Mouse (Mus musculus) testis, adult 2 months (tissue): ENCODE results near the gene Invs. TPM values are rescaled to one million over a fixed set of nuclear protein-coding genes. Genes with fewer than 3 reads are reported as not detected.

Experiments used
- H3K27ac ChIP-seq: fragments of 200-500 bp; 2 replicates; pipeline ENCODE4 v1.5.1; 2012; ENCODE audit warnings: low read depth, low read length; ENCODE audit not compliant: control insufficient read depth, insufficient read depth
- H3K27me3 ChIP-seq: fragments of 200-500 bp; 2 replicates; pipeline ENCODE4 v1.6.1; 2012; ENCODE audit warnings: mild to moderate bottlenecking, low read length, moderate library complexity; ENCODE audit not compliant: control insufficient read depth, insufficient read depth
- H3K36me3 ChIP-seq: fragments of 200-500 bp; 2 replicates; pipeline ENCODE4 v1.6.1; 2012; ENCODE audit warnings: mild to moderate bottlenecking, low read length; ENCODE audit not compliant: control insufficient read depth, insufficient read depth
- H3K4me1 ChIP-seq: fragments of 200-500 bp; 2 replicates; pipeline ENCODE4 v1.6.1; 2012; ENCODE audit warnings: low read length; ENCODE audit not compliant: control insufficient read depth, insufficient read depth
- H3K4me3 ChIP-seq: fragments of 200-500 bp; 2 replicates; pipeline ENCODE4 v1.5.1; 2012; ENCODE audit warnings: low read depth, mild to moderate bottlenecking, low read length, moderate library complexity, mixed read lengths; ENCODE audit not compliant: control insufficient read depth
- CTCF ChIP-seq: fragments of 200-500 bp; IDR thresholded peaks from 2 replicates; pipeline ENCODE4 v1.5.1; 2012; ENCODE audit warnings: low read depth, mild to moderate bottlenecking, inconsistent platforms, low read length, moderate library complexity; ENCODE audit not compliant: control insufficient read depth, insufficient read depth, insufficient replicate concordance
- POLR2A ChIP-seq: fragments of 200-500 bp; IDR thresholded peaks from 2 replicates; pipeline ENCODE4 v1.6.1; 2012; ENCODE audit warnings: low read depth, mild to moderate bottlenecking, inconsistent platforms, low read length, moderate library complexity; ENCODE audit not compliant: control insufficient read depth
- polyA plus RNA-seq: library from polyadenylated mRNA; depleted of rRNA; stranded (reverse); fragments of >200 nt; gene quantifications from 2 replicates; pipeline ENCODE4 v1.2.3, GENCODE M21; 2012

Gene Invs
- polyA plus RNA-seq, 1 experiment: 2.6 TPM

- Histone ChIP-seq H3K27me3 (no peaks in the 10 kb centered on the region), H3K27ac (no peak overlapping the region), H3K4me3 (no peak overlapping the region), H3K4me1 (no peaks in the 10 kb centered on the region), H3K36me3 (no peaks in the 10 kb centered on the region)
- TF ChIP-seq POLR2A (no peak), CTCF (no peak)
Measured at GRCm38 (mm10) chr4:48267683-48268082, 11.9 kb upstream of the Invs start.

- H3K4me3 ChIP-seq: no peak overlapping the region
- no peaks in the 10 kb centered on the region for H3K36me3 ChIP-seq
- H3K4me1 ChIP-seq: no peaks in the 10 kb centered on the region
- TF ChIP-seq POLR2A (no peak), CTCF (no peak)
- H3K27me3 ChIP-seq: no peaks in the 10 kb centered on the region
- no peak overlapping the region for H3K27ac ChIP-seq
Measured at GRCm38 (mm10) chr4:48268127-48268526, 11.4 kb upstream of the Invs start.

GRCm38 (mm10) chr4:48270532-48270931 lies 9.0 kb upstream of the Invs start:
- Histone ChIP-seq H3K27me3 (no peaks in the 10 kb centered on the region), H3K4me1 (no peaks in the 10 kb centered on the region), H3K27ac (no peak overlapping the region), H3K36me3 (no peaks in the 10 kb centered on the region), H3K4me3 (no peak overlapping the region)
- no peak for TF ChIP-seq POLR2A
- no peak for TF ChIP-seq CTCF

- H3K27me3 ChIP-seq: no peaks in the 10 kb centered on the region
- no peaks in the 10 kb centered on the region for H3K4me1 ChIP-seq
- no peaks in the 10 kb centered on the region for H3K36me3 ChIP-seq
- no peak overlapping the region for H3K27ac ChIP-seq
- TF ChIP-seq POLR2A (no peak), CTCF (no peak)
- H3K4me3 ChIP-seq: no peak overlapping the region
Measured at GRCm38 (mm10) chr4:48271838-48272237, 7.7 kb upstream of the Invs start.

- no peak for TF ChIP-seq CTCF
- no peak for TF ChIP-seq POLR2A
- Histone ChIP-seq H3K27ac (no peak overlapping the region), H3K27me3 (no peaks in the 10 kb centered on the region)
Measured at GRCm38 (mm10) chr4:48273119-48273829, 6.3 kb upstream of the Invs start.

GRCm38 (mm10) chr4:48275736-48276135 lies 3.8 kb upstream of the Invs start:
- no peaks in the 10 kb centered on the region for H3K27me3 ChIP-seq
- peaks cover 2% of the 10 kb centered on the region; the same call in 1 of the 2 replicates for H3K4me1 ChIP-seq
- no peak overlapping the region for H3K4me3 ChIP-seq
- no peaks in the 10 kb centered on the region for H3K36me3 ChIP-seq
- no peak overlapping the region for H3K27ac ChIP-seq
- TF ChIP-seq POLR2A (no peak), CTCF (no peak)

More at GRCm38 (mm10) chr4:48273119-48273829, 6.3 kb upstream of the Invs start:
- no peaks in the 10 kb centered on the region for H3K36me3 ChIP-seq
- no peak overlapping the region for H3K4me3 ChIP-seq
- no peaks in the 10 kb centered on the region for H3K4me1 ChIP-seq

- no peaks in the 10 kb centered on the region for H3K36me3 ChIP-seq
- no peaks in the 10 kb centered on the region for H3K27me3 ChIP-seq
- TF ChIP-seq CTCF (no peak), POLR2A (no peak)
- no peak overlapping the region for H3K27ac ChIP-seq
- no peak overlapping the region for H3K4me3 ChIP-seq
- peaks cover 2% of the 10 kb centered on the region; the same call in 1 of the 2 replicates for H3K4me1 ChIP-seq
Measured at GRCm38 (mm10) chr4:48277011-48277410, 2.5 kb upstream of the Invs start.
